Mouse (Mus musculus) heart, embryonic 11.5 days (tissue): ENCODE measurements around the gene Slc2a8. TPM values are rescaled to one million over a fixed set of nuclear protein-coding genes. Genes with fewer than 3 reads are reported as not detected.

ENCODE experiments used
- ATAC-seq: fragments of 200-750 bp; cut with Nextera tagmentation; replicated peaks from 2 replicates; pipeline ENCODE4 v1.8.0; 2017; ENCODE audit warnings: moderate library complexity; ENCODE audit not compliant: insufficient number of reproducible peaks, low FRiP score, low TSS enrichment
- H3K27ac ChIP-seq: fragments of 300-500 bp; sonication (generic); 2 replicates; pipeline ENCODE4 v1.5.1; 2014; ENCODE audit warnings: mild to moderate bottlenecking, low read depth, low read length
- H3K27me3 ChIP-seq: fragments of 300-500 bp; sonication (generic); 2 replicates; pipeline ENCODE4 v1.6.1; 2014; ENCODE audit warnings: mild to moderate bottlenecking, low read length, mixed read lengths; ENCODE audit not compliant: control insufficient read depth, insufficient read depth
- H3K36me3 ChIP-seq: fragments of 300-500 bp; sonication (generic); 2 replicates; pipeline ENCODE4 v1.6.1; 2014; ENCODE audit warnings: mild to moderate bottlenecking, low read length, moderate library complexity, mixed read lengths; ENCODE audit not compliant: control insufficient read depth, insufficient read depth
- H3K4me1 ChIP-seq: fragments of 300-500 bp; sonication (generic); 2 replicates; pipeline ENCODE4 v1.6.1; 2014; ENCODE audit warnings: low read length; ENCODE audit not compliant: control insufficient read depth, insufficient read depth
- H3K4me2 ChIP-seq: fragments of 300-500 bp; sonication (generic); 2 replicates; pipeline ENCODE4 v1.6.1; 2014; ENCODE audit warnings: mild to moderate bottlenecking, moderate library complexity
- H3K4me3 ChIP-seq: fragments of 300-500 bp; sonication (generic); 2 replicates; pipeline ENCODE4 v1.5.1; 2014; ENCODE audit warnings: low read depth, low read length
- H3K9ac ChIP-seq: fragments of 300-500 bp; sonication (generic); 2 replicates; pipeline ENCODE4 v1.6.1; 2014; ENCODE audit warnings: mild to moderate bottlenecking, low read depth, low read length, moderate library complexity
- H3K9me3 ChIP-seq: fragments of 300-500 bp; sonication (generic); replicated peaks from 2 replicates; pipeline ENCODE4 v1.6.1; 2016; ENCODE audit warnings: low read length; ENCODE audit not compliant: control insufficient read depth
- WGBS: fragments of 180-500 bp; shearing (Covaris S2); extraction: QIAGEN DNeasy Blood & Tissue Kit; methylation state at CpG from one replicate; pipeline ENCODE4 v1.1.7; 2014; ENCODE audit not compliant: insufficient replicate concordance; 5-methylcytosine and 5-hydroxymethylcytosine counted together
- polyA plus RNA-seq: library from polyadenylated mRNA; unstranded; fragments of >200 nt; fragmentation: Nextera tagmentation; extraction: Ambion mirVana; gene quantifications from 2 replicates; pipeline ENCODE4 v1.2.1, GENCODE M21; 2014

Gene Slc2a8
- polyA plus RNA-seq, 1 experiment from 2014 or later, result 12.1 TPM

GRCm38 (mm10) chr2:33002144-33002543 is 20.3 kb upstream of the Slc2a8 start:
- no peak for ATAC-seq
- H3K9me3 ChIP-seq, result no peaks in the 10 kb centered on the region
- H3K4me2 ChIP-seq, result no peak overlapping the region
- no peak overlapping the region for H3K27ac ChIP-seq
- no peaks in the 10 kb centered on the region for H3K27me3 ChIP-seq
- 81% methylated on average over 7 of the region's 7 CpGs for WGBS
- no peaks in the 10 kb centered on the region for H3K4me1 ChIP-seq
- H3K4me3 ChIP-seq, result no peak overlapping the region
- no peaks in the 10 kb centered on the region for H3K36me3 ChIP-seq
- no peak overlapping the region for H3K9ac ChIP-seq

GRCm38 (mm10) chr2:32999752-33000151 is 17.9 kb upstream of the Slc2a8 start:
- H3K4me1 ChIP-seq, result no peaks in the 10 kb centered on the region
- WGBS, result 90% methylated on average over 2 of the region's 2 CpGs

GRCm38 (mm10) chr2:32997792-32998191 is 15.9 kb upstream of the Slc2a8 start:
- WGBS, result 73% methylated on average over 4 of the region's 4 CpGs
- no peak overlapping the region for H3K9ac ChIP-seq
- H3K4me1 ChIP-seq, result no peaks in the 10 kb centered on the region
- no peaks in the 10 kb centered on the region for H3K27me3 ChIP-seq
- no peak for ATAC-seq
- no peak overlapping the region for H3K27ac ChIP-seq
- no peaks in the 10 kb centered on the region for H3K9me3 ChIP-seq
- H3K4me2 ChIP-seq, result no peak overlapping the region
- no peaks in the 10 kb centered on the region for H3K36me3 ChIP-seq
- H3K4me3 ChIP-seq, result no peak overlapping the region

More at GRCm38 (mm10) chr2:32999752-33000151, 17.9 kb upstream of the Slc2a8 start:
- Histone ChIP-seq H3K4me3 (no peak overlapping the region), H3K36me3 (no peaks in the 10 kb centered on the region), H3K4me2 (no peak overlapping the region), H3K9ac (no peak overlapping the region), H3K9me3 (no peaks in the 10 kb centered on the region), H3K27me3 (no peaks in the 10 kb centered on the region), H3K27ac (no peak overlapping the region)
- no peak for ATAC-seq

- Histone ChIP-seq H3K4me1 (no peaks in the 10 kb centered on the region), H3K4me3 (no peak overlapping the region), H3K27me3 (no peaks in the 10 kb centered on the region), H3K27ac (no peak overlapping the region), H3K9me3 (no peaks in the 10 kb centered on the region), H3K4me2 (no peak overlapping the region), H3K9ac (no peak overlapping the region), H3K36me3 (no peaks in the 10 kb centered on the region)
- 70% methylated on average over 6 of the region's 6 CpGs for WGBS
- ATAC-seq, result no peak
These were observed 15.2 kb upstream of the Slc2a8 start for GRCm38 (mm10) chr2:32997081-32997480.

- Histone ChIP-seq H3K4me2 (no peak overlapping the region), H3K9me3 (no peaks in the 10 kb centered on the region), H3K27me3 (no peaks in the 10 kb centered on the region), H3K36me3 (no peaks in the 10 kb centered on the region), H3K9ac (no peak overlapping the region), H3K27ac (no peak overlapping the region), H3K4me1 (no peaks in the 10 kb centered on the region), H3K4me3 (no peak overlapping the region)
- WGBS, result 59% methylated on average over 6 of the region's 6 CpGs
- ATAC-seq, result no peak
These were observed 10.2 kb upstream of the Slc2a8 start for GRCm38 (mm10) chr2:32992130-32992529.

GRCm38 (mm10) chr2:32990167-32990832 is 8.4 kb upstream of the Slc2a8 start:
- Histone ChIP-seq H3K9ac (no peak overlapping the region), H3K4me1 (no peaks in the 10 kb centered on the region), H3K4me3 (no peak overlapping the region), H3K9me3 (no peaks in the 10 kb centered on the region), H3K27ac (no peak overlapping the region), H3K27me3 (no peaks in the 10 kb centered on the region), H3K36me3 (no peaks in the 10 kb centered on the region), H3K4me2 (no peak overlapping the region)
- ATAC-seq, result no peak
- WGBS, result 51% methylated on average over 13 of the region's 13 CpGs

GRCm38 (mm10) chr2:32989376-32989775 is 7.5 kb upstream of the Slc2a8 start:
- Histone ChIP-seq H3K4me2 (no peak overlapping the region), H3K4me3 (no peak overlapping the region), H3K27me3 (no peaks in the 10 kb centered on the region), H3K36me3 (no peaks in the 10 kb centered on the region), H3K9ac (no peak overlapping the region), H3K4me1 (no peaks in the 10 kb centered on the region), H3K27ac (no peak overlapping the region), H3K9me3 (no peaks in the 10 kb centered on the region)
- WGBS, result 78% methylated on average over 3 of the region's 3 CpGs
- ATAC-seq, result no peak

GRCm38 (mm10) chr2:32985844-32986243 is 4.0 kb upstream of the Slc2a8 start:
- H3K27me3 ChIP-seq, result no peaks in the 10 kb centered on the region
- 70% methylated on average over 8 of the region's 8 CpGs for WGBS
- H3K9me3 ChIP-seq, result no peaks in the 10 kb centered on the region
- peaks cover 4% of the 10 kb centered on the region; the same call in 1 of the 2 replicates for H3K4me1 ChIP-seq
- no peak overlapping the region for H3K27ac ChIP-seq
- H3K4me3 ChIP-seq, result no peak overlapping the region
- no peak overlapping the region for H3K9ac ChIP-seq
- H3K36me3 ChIP-seq, result no peaks in the 10 kb centered on the region
- no peak for ATAC-seq
- H3K4me2 ChIP-seq, result no peak overlapping the region

- ATAC-seq, result no peak
- no peaks in the 10 kb centered on the region for H3K27me3 ChIP-seq
- no peak overlapping the region for H3K27ac ChIP-seq
- H3K36me3 ChIP-seq, result no peaks in the 10 kb centered on the region
- 59% methylated on average over 6 of the region's 6 CpGs for WGBS
- peaks cover 6% of the 10 kb centered on the region; the same call in 1 of the 2 replicates for H3K4me1 ChIP-seq
- H3K4me2 ChIP-seq, result no peak overlapping the region
- H3K4me3 ChIP-seq, result no peak overlapping the region
- H3K9ac ChIP-seq, result no peak overlapping the region
- H3K9me3 ChIP-seq, result no peaks in the 10 kb centered on the region
These were observed 1.7 kb upstream of the Slc2a8 start for GRCm38 (mm10) chr2:32983617-32984016.
